Mouse (Mus musculus): ENCODE data around the gene Gm13288.
"Not testable (repeated sequence)": the region's sequence is repeated elsewhere in the genome, so short reads cannot be mapped to it uniquely, and the experiment has no call there.

DNA sequence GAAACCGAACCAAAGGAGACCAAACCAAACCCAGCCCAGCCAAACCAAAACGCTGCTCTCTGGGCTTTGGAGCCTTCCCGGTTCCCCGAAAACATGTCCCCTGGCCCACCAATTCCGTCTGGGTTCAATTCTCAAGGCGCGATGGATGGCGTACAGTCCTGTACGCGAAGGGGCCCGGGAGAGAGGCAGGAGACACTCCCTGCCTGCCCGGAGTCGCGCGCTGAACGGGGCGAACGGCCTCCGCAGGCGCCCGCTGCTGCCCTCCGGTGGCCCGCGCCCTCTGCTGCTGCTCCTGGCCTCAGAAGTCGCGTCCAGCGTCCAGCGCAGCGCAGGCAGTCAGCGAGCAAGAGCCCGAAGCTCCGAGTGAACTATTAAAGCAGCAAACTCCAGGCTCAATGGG, 31.8 kb upstream of the Gm13288 start, which contains the start of gene Gm13290:
- not testable (repeated sequence) for TF ChIP-seq EP300, CTCF (IDR thresholded peaks at IDR 0.05; ENCODE audit: low read depth)

Data from heart, postnatal 0 days (tissue).